Mouse (Mus musculus) thymus, postnatal 10 days (tissue): Measurements from ENCODE around the gene Nsmce3.

ENCODE experiments used
- DNase-seq, 2 experiments: peaks; one replicate each; pipeline ENCODE4 v3.0.0; 2021; ENCODE audit warnings: low spot score in 2 of 2

Gene Nsmce3

GRCm38 (mm10) chr7:64872743-64873241, at the start of gene Nsmce3:
Gene Nsmce3 (minus strand): TSS chr7:64872997.
- DNase-seq = peak; percentile 91 to 97

GRCm38 (mm10) chr7:64921189-64921588, 48.4 kb upstream of the Nsmce3 start:
- no peak for DNase-seq

- no peak for DNase-seq
These were observed 47.9 kb upstream of the Nsmce3 start for GRCm38 (mm10) chr7:64920735-64921134.

GRCm38 (mm10) chr7:64916654-64917053, 43.9 kb upstream of the Nsmce3 start:
- DNase-seq = no peak

- DNase-seq = no peak
These were observed 42.3 kb upstream of the Nsmce3 start for GRCm38 (mm10) chr7:64915121-64915520.

- no peak for DNase-seq
These were observed 39.1 kb upstream of the Nsmce3 start for GRCm38 (mm10) chr7:64911945-64912344.

GRCm38 (mm10) chr7:64910208-64910607, 37.4 kb upstream of the Nsmce3 start:
- no peak for DNase-seq

- no peak for DNase-seq
These were observed 34.2 kb upstream of the Nsmce3 start for GRCm38 (mm10) chr7:64906955-64907354.

GRCm38 (mm10) chr7:64905506-64905905, 32.7 kb upstream of the Nsmce3 start:
- no peak for DNase-seq

GRCm38 (mm10) chr7:64900249-64900648, 27.5 kb upstream of the Nsmce3 start:
- DNase-seq = no peak

GRCm38 (mm10) chr7:64896587-64896986, 23.8 kb upstream of the Nsmce3 start:
- no peak for DNase-seq

GRCm38 (mm10) chr7:64895685-64896101, 22.9 kb upstream of the Nsmce3 start:
- no peak for DNase-seq

GRCm38 (mm10) chr7:64891139-64891538, 18.3 kb upstream of the Nsmce3 start:
- DNase-seq = no peak

- DNase-seq = no peak
These were observed 17.1 kb upstream of the Nsmce3 start for GRCm38 (mm10) chr7:64889919-64890318.

- DNase-seq = no peak
These were observed 11.5 kb upstream of the Nsmce3 start for GRCm38 (mm10) chr7:64884187-64884862.

- DNase-seq = no peak
These were observed 9.4 kb upstream of the Nsmce3 start for GRCm38 (mm10) chr7:64882243-64882642.

GRCm38 (mm10) chr7:64881387-64881786, 8.6 kb upstream of the Nsmce3 start:
- no peak for DNase-seq

GRCm38 (mm10) chr7:64880415-64880814, 7.6 kb upstream of the Nsmce3 start:
- DNase-seq = no peak

GRCm38 (mm10) chr7:64874941-64875340, 2.1 kb upstream of the Nsmce3 start:
- no peak for DNase-seq

- DNase-seq = peak; percentile 7 to 23
These were observed 469 bp upstream of the Nsmce3 start for GRCm38 (mm10) chr7:64873266-64873665.

- peak in 1 of 2 experiments; percentile 49 for DNase-seq
These were observed 632 bp downstream of the Nsmce3 start for GRCm38 (mm10) chr7:64871987-64872742.

- no peak for DNase-seq
These were observed 3.2 kb downstream of the Nsmce3 start for GRCm38 (mm10) chr7:64869549-64870065.

GRCm38 (mm10) chr7:64863538-64863937, 9.3 kb downstream of the Nsmce3 start:
- no peak for DNase-seq
